Mouse (Mus musculus): ENCODE measurements around the gene Ercc6l. TPM values are rescaled to one million over a fixed set of nuclear protein-coding genes. Genes with fewer than 3 reads are reported as not detected.
"Not testable (repeated sequence)": the region's sequence is repeated elsewhere in the genome, so short reads cannot be mapped to it uniquely, and the experiment has no call there.

Gene Ercc6l
- total RNA-seq, 4 experiments from 2014 or later = 0.05 to 0.11 TPM; not detected in 2

DNA sequence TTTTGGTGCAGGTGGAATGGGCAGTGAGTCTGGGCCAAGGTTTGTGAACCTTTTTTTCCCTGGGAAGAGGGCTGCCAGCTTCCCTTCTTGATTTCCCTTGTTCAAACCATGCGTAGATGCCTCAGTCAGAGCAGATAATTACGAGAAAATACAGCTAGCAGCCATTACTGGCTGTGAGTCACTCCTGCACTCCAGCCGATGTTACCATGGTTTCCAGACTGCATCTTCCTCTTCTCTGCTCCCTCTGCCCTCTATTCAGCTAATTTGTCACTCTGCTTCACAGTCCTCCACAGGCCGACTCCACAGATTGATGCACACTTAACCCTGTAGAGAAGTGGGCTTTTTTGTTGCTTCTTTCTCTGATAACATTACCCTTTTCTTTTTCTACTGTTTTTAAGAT is 41.2 kb downstream of the Ercc6l start:
- no peak for DNase-seq (ENCODE audit: low spot score in 2 of 2)

DNA sequence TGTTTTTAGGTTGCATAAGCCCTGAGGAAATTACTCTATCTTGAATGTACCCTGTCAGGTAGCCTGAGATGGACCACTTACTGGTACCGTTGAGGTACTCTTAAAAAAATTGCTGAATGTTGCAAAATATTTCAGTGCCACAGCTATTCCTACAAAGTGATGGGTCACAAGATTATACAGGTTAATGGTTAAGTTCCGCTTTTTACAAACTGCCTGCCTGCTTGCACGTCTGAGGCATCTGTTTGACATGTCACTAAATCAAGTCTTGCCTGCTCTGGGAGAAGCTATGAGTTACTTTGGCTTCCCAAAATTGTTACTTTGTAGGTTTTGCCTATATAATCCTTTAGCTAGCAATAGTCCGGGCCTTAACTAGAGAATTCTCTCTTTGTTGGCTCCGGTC is 47.5 kb downstream of the Ercc6l start:
- DNase-seq (ENCODE audit: low spot score in 2 of 2) = not testable (repeated sequence)

DNA sequence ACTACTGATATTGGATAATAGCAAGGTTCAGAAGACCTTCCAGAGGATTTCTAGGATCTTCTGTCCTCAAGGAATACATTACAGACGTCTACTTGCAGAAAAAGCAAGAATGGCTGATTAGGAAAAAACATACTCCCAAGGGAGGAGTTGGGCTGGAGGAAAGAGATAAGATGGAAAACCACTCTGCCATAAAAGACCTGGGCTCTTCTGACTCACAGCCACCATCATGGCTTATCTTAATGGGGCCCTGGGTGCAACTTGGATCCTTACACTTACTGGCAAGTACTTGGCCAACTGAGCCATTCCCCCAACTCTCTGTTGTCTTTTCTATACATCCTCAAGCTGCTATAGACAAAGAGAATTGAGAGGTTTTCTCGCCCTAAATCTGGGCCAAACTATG is 53.1 kb downstream of the Ercc6l start:
- not testable (repeated sequence) for DNase-seq (ENCODE audit: low spot score in 2 of 2)

DNA sequence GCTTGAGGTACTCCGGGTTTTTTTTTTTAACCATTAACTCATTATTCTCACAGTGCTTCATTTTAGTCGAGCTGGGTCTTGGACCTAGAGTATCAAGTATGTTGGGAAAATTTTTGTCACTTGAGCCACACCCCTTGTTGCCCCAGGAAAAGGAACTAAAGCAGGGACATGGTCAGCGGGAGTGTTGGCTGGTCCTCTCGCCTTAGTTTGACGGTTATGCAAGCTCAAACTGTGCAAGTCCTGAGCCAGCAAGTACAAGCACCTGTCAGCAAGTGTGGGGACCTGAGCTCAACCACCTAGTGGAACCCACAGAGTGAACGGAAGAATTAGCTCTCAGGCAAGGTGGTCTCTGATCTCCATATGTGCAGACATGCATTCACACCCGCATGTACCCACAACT is 55.0 kb downstream of the Ercc6l start:
- DNase-seq (ENCODE audit: low spot score in 2 of 2) = no peak

DNA sequence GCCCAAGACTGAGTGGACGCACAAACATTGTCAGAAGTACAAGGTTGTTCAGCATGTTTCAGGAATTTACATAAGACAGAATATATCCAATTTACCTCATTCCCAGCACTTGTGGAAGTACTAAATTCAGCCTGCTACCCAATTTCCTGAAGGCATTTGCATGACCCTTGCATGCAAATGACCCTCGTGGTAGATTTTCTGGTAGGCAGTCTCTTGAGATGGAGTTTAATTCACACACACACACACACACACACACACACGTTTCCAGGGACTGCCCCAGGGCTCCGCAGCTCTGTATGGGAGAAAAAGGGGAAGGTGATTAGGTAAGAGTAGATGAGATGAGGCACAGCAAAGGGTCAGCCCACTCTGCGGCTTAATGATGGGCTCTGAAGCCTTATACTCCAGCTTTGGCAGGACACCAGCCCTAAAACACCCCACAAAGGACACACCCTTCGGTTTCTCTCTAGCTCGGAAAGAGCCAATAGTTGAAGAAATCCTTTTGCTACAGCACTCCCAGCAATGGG is 62.4 kb downstream of the Ercc6l start:
- no peak for DNase-seq (ENCODE audit: low spot score in 2 of 2)

Other genes with a start within 250 kb of the Ercc6l start
- under 1 TPM; 0.15 to 0.43 (median 0.33) TPM for gene Rtl5, start 85.8 kb downstream of the Ercc6l start, total RNA-seq (2022)
- 10 to 100 TPM in 2 of 4 experiments, 1 to 10 TPM in 2; 7.1 to 29.0 (median 16.1) TPM for gene Pin4, start 37.6 kb downstream of the Ercc6l start, total RNA-seq (2022)
- gene Rps4x, start 32.3 kb upstream of the Ercc6l start, total RNA-seq (2022) = 100 to 1,000 TPM; 493 to 583 (median 542) TPM
- gene Cited1, start 95.1 kb upstream of the Ercc6l start, total RNA-seq (2022) = 1 to 10 TPM in 1 of 4 experiments, under 1 TPM in 2, not detected in 1; 0.46 to 1.5 (median 0.85) TPM

All from gastrocnemius, adult 8-10 months (tissue).